Mouse (Mus musculus) kidney, postnatal 0 days (tissue): ENCODE data around the gene Znrf1. TPM values are rescaled to one million over a fixed set of nuclear protein-coding genes. Genes with fewer than 3 reads are reported as not detected.

ENCODE experiments used
- ATAC-seq: fragments of 200-750 bp; cut with Nextera tagmentation; replicated peaks from 2 replicates; pipeline ENCODE4 v1.8.0; 2017; ENCODE audit warnings: low read depth, moderate number of reproducible peaks, moderate TSS enrichment, moderate library complexity; ENCODE audit not compliant: low FRiP score
- DNase-seq: peaks from one replicate; pipeline ENCODE4 v3.0.0-alpha.2; 2016; ENCODE audit warnings: low spot score
- H3K27ac ChIP-seq: fragments of 300-500 bp; sonication (generic); 2 replicates; pipeline ENCODE4 v1.5.1; 2014; ENCODE audit warnings: mild to moderate bottlenecking
- H3K27me3 ChIP-seq: fragments of 300-500 bp; sonication (generic); 2 replicates; pipeline ENCODE4 v1.6.1; 2014; ENCODE audit warnings: low read length, mixed read lengths; ENCODE audit not compliant: insufficient read depth
- H3K36me3 ChIP-seq: fragments of 300-500 bp; sonication (generic); 2 replicates; pipeline ENCODE4 v1.6.1; 2014; ENCODE audit warnings: low read length, mixed read lengths; ENCODE audit not compliant: insufficient read depth
- H3K4me1 ChIP-seq: fragments of 300-500 bp; sonication (generic); replicated peaks from 2 replicates; pipeline ENCODE4 v1.6.1; 2014; ENCODE audit warnings: antibody characterized with exemption, low read length, mixed read lengths; ENCODE audit not compliant: insufficient read depth
- H3K4me2 ChIP-seq: fragments of 300-500 bp; sonication (generic); 2 replicates; pipeline ENCODE4 v1.6.1; 2014; ENCODE audit warnings: mild to moderate bottlenecking, low read length, moderate library complexity, mixed read lengths
- H3K4me3 ChIP-seq: fragments of 300-500 bp; sonication (generic); replicated peaks from 2 replicates; pipeline ENCODE4 v1.5.1; 2014; ENCODE audit warnings: low read depth, low read length
- H3K9ac ChIP-seq: fragments of 300-500 bp; sonication (generic); 2 replicates; pipeline ENCODE4 v1.6.1; 2014; ENCODE audit warnings: low read depth, low read length
- H3K9me3 ChIP-seq: fragments of 300-500 bp; sonication (generic); replicated peaks from 2 replicates; pipeline ENCODE4 v1.6.1; 2016; ENCODE audit warnings: low read length, inconsistent platforms, mixed read lengths
- CTCF ChIP-seq: IDR thresholded peaks from 2 replicates; pipeline ENCODE4 v1.5.1; 2016; ENCODE audit warnings: antibody characterized with exemption, low read depth, mild to moderate bottlenecking, moderate library complexity
- WGBS: fragments of 180-500 bp; shearing (Covaris S2); extraction: QIAGEN DNeasy Blood & Tissue Kit; methylation state at CpG from one replicate; pipeline ENCODE4 v1.1.7; 2014; 5-methylcytosine and 5-hydroxymethylcytosine counted together
- polyA plus RNA-seq: library from polyadenylated mRNA; unstranded; fragments of >200 nt; fragmentation: Nextera tagmentation; extraction: Ambion mirVana; gene quantifications from 2 replicates; pipeline ENCODE4 v1.2.1, GENCODE M21; 2015

The Znrf1 gene
- polyA plus RNA-seq, 1 experiment from 2014 or later = 22.5 TPM

DNA sequence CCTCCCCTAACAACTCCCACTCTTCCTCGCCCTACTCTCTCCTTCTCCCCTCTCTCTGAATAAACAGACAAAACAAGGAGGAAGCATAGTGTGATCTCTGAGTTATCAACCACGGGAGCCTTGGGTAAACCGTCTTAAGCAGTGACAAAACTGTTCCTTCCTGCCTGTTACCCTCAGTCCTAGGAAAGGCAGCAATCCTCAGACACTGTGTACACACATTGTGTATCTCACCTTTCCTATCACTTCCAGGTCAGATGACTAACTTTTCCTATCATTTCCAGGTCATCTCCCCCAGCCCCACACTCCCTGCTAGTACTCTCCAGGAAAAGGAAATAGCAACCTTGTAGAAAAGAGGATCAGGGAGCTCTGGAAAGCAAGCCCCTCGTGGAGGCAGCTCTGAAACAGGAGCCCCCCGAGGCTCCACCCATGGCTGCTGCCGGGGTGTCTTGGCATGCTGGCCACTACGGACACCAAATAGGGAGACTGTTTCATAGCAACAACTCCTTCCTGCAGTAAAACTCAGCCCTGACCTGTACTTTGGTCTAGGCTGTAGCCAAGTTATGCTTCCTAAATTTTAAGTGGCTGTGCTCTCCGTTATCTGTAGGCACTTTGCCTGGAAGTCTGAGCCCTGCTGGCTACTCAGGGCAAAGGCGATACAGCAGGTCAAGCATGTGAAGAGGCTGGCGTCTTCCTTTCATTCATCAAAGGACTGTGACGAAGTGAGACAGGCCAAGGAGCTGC, 34.0 kb upstream of the Znrf1 start:
- ATAC-seq (no peak; the same call in 1 of the 2 replicates), DNase-seq (peak; percentile 42)
- Histone ChIP-seq H3K4me1 (no peaks in the 10 kb centered on the region), H3K9ac (no peak overlapping the region), H3K36me3 (peaks cover 29% of the 10 kb centered on the region; the same call in 1 of the 2 replicates), H3K4me3 (no peak overlapping the region), H3K27me3 (no peaks in the 10 kb centered on the region), H3K4me2 (no peak overlapping the region), H3K9me3 (no peaks in the 10 kb centered on the region), H3K27ac (no peak overlapping the region)
- WGBS = 27% methylated on average over 11 of the region's 11 CpGs
- TF ChIP-seq CTCF = no peak

DNA sequence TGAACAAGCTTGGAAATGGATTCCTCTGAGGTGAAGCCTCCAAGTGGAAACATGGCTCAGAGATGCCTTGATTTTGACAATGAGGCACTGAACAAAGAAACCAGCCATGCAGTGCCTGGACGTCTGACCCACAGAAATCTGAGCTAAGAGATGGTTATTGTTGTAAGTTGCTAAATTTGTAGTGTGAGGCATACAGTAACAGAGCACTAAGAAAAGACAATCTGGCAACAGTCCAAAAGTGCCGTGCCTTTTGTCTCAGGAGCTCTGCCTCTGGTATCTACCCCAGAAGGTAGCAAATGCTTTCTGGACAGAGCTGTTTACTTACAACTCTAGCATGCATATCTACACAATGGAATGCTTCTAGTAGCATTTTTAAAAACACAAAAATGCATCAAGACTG, 27.3 kb upstream of the Znrf1 start:
- Histone ChIP-seq H3K4me3 (no peak overlapping the region), H3K27me3 (no peaks in the 10 kb centered on the region), H3K9ac (no peak overlapping the region), H3K4me1 (no peaks in the 10 kb centered on the region), H3K27ac (no peak overlapping the region), H3K9me3 (no peaks in the 10 kb centered on the region), H3K4me2 (no peak overlapping the region), H3K36me3 (0 out of 2 replicates have a peak, but pooled peaks cover 5% of the 10 kb centered on the region)
- 31% methylated on average over 2 of the region's 2 CpGs for WGBS
- ATAC-seq = no peak
- TF ChIP-seq CTCF = no peak
- DNase-seq = peak; percentile 32

DNA sequence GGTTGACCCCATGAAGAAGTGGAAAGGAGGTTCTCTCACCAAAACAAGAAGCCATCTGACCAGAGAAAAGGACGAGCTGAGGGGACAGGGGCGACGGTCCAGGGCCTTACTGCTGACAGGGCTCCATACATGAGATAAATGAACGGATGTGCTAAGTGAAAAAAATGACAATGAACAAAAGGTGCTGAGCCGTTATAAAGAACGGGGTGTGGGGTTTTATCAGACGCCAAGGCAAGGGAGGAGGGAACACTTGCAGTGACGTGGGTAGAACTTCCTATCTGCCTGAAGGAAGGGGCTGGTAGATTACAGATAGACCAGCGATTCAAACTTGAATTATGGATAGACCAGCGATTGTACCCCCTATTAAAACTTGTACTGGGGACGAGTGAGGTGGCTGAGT, 26.6 kb upstream of the Znrf1 start:
- DNase-seq = no peak
- no peak for TF ChIP-seq CTCF

DNA sequence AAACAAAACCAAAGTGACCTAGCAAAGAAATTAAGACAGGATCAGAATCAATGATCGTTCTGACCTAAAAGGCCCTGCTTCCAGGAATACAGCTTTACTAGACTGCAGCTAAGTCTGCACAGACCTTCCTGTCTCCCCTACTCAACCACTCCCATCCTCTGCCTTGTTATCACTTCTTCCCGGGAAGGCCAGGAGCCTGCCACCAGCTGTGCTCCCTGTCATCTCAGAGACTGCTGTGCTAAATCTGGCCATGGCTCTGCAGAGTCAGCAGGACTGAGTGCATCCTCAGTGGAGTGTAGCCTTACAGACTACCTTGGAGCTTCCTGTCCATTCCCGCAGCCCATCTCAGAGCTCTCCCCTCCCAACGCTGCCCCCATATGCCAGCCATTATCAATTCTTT, 25.5 kb upstream of the Znrf1 start:
- no peak overlapping the region for H3K9ac ChIP-seq
- H3K4me2 ChIP-seq = no peak overlapping the region
- no peaks in the 10 kb centered on the region for H3K4me1 ChIP-seq
- no peaks in the 10 kb centered on the region for H3K9me3 ChIP-seq
- no peaks in the 10 kb centered on the region for H3K27me3 ChIP-seq
- DNase-seq (no peak), ATAC-seq (no peak)
- no peak overlapping the region for H3K4me3 ChIP-seq
- no peak overlapping the region for H3K27ac ChIP-seq
- H3K36me3 ChIP-seq = no peaks in the 10 kb centered on the region
- no peak for TF ChIP-seq CTCF
- 53% methylated on average over 4 of the region's 4 CpGs for WGBS

More for the DNA sequence above, 26.6 kb upstream of the Znrf1 start:
- no peaks in the 10 kb centered on the region for H3K27me3 ChIP-seq
- H3K4me1 ChIP-seq = no peaks in the 10 kb centered on the region
- H3K27ac ChIP-seq = no peak overlapping the region
- H3K4me3 ChIP-seq = no peak overlapping the region
- no peak for ATAC-seq
- WGBS = 76% methylated on average over 11 of the region's 11 CpGs
- H3K9me3 ChIP-seq = no peaks in the 10 kb centered on the region
- H3K9ac ChIP-seq = no peak overlapping the region
- no peak overlapping the region for H3K4me2 ChIP-seq
- no peaks in the 10 kb centered on the region for H3K36me3 ChIP-seq

DNA sequence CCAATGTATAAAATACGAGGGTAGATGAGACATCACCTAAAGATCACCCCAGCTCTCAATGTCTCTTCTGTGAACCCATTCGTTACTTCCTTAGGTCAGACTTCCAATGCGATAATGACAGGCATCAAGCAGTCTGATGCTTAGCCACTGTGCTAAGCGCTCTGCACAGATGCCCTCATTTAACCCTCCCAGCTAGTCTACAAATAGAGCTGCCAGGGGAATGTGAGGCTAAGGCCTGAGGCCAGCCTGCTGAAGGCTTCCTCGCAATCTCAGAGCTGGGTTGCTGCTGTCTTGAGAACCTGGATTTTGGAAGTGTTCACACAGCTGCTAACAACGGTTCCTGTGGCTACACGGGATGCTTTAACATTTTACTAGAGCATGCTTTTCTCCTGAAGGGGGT, 23.0 kb upstream of the Znrf1 start:
- 92% methylated on average over 7 of the region's 7 CpGs for WGBS
- Histone ChIP-seq H3K9ac (no peak overlapping the region), H3K27ac (no peak overlapping the region), H3K4me3 (no peak overlapping the region), H3K27me3 (no peaks in the 10 kb centered on the region), H3K9me3 (no peaks in the 10 kb centered on the region), H3K4me1 (no peaks in the 10 kb centered on the region), H3K36me3 (no peaks in the 10 kb centered on the region), H3K4me2 (no peak overlapping the region)
- no peak for ATAC-seq
- no peak for TF ChIP-seq CTCF
- DNase-seq = no peak

DNA sequence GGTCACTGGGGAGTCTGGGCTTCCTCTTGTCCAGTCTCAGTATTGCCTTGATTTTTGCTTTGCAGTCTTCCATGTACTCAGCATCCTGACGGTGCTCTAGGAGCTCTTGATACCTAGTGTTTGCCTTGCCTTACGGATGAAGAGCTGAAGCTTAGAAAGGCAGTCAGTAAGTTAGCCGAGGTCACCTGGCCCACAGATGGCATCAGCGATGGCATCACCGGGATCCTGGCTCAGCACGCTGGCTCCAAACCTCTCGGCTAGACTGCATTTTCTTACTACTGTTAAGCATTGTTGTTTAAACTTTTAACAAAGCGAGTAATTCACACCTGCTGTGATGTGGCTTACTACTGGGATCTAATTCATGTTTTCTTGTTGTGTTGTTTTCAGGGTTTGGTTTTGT, 22.5 kb upstream of the Znrf1 start:
- no peaks in the 10 kb centered on the region for H3K27me3 ChIP-seq
- no peaks in the 10 kb centered on the region for H3K4me1 ChIP-seq
- 84% methylated on average over 8 of the region's 8 CpGs for WGBS
- no peak for TF ChIP-seq CTCF
- ATAC-seq (no peak), DNase-seq (no peak)
- H3K4me3 ChIP-seq = no peak overlapping the region
- no peak overlapping the region for H3K9ac ChIP-seq
- no peak overlapping the region for H3K4me2 ChIP-seq
- H3K27ac ChIP-seq = no peak overlapping the region
- no peaks in the 10 kb centered on the region for H3K9me3 ChIP-seq
- no peaks in the 10 kb centered on the region for H3K36me3 ChIP-seq
